Mouse (Mus musculus) retina, postnatal 7 days (tissue): ENCODE measurements around the gene Mapkapk5.
A peak's percentile ranks its signal among the peaks of the same experiment; 100 is the strongest.
"Not testable (repeated sequence)": the region's sequence is repeated elsewhere in the genome, so short reads cannot be mapped to it uniquely, and the experiment has no call there.

ENCODE experiments used
- DNase-seq: peaks from one replicate; pipeline ENCODE4 v3.0.0-alpha.2; 2012; ENCODE audit warnings: low read depth, low spot score

The Mapkapk5 gene

GRCm38 (mm10) chr5:121564468-121564895 is 18.8 kb upstream of the Mapkapk5 start:
- peak; percentile 66 for DNase-seq

GRCm38 (mm10) chr5:121562436-121562835 is 16.7 kb upstream of the Mapkapk5 start:
- DNase-seq = no peak

- DNase-seq = no peak
These were observed 3.5 kb upstream of the Mapkapk5 start for GRCm38 (mm10) chr5:121549196-121549595.

GRCm38 (mm10) chr5:121547084-121547483 is 1.4 kb upstream of the Mapkapk5 start:
- DNase-seq = no peak

GRCm38 (mm10) chr5:121546530-121546895 is 808 bp upstream of the Mapkapk5 start:
- no peak for DNase-seq

GRCm38 (mm10) chr5:121544910-121545792 is 554 bp downstream of the Mapkapk5 start, which contains the start of the genes Adam1a and Gm42878:
Adam1a (minus strand) TSS chr5:121545482.
Gm42878 (minus strand) TSS chr5:121545482.
- peak; percentile 38 for DNase-seq

- no peak for DNase-seq
These were observed 2.3 kb downstream of the Mapkapk5 start for GRCm38 (mm10) chr5:121543370-121543769.

- no peak for DNase-seq
These were observed 4.5 kb downstream of the Mapkapk5 start for GRCm38 (mm10) chr5:121541235-121541634.

- DNase-seq = no peak
These were observed 5.6 kb downstream of the Mapkapk5 start for GRCm38 (mm10) chr5:121540066-121540465.

- DNase-seq = no peak
These were observed 8.1 kb downstream of the Mapkapk5 start for GRCm38 (mm10) chr5:121537588-121537987.

- no peak for DNase-seq
These were observed 8.7 kb downstream of the Mapkapk5 start for GRCm38 (mm10) chr5:121536921-121537555.

- no peak for DNase-seq
These were observed 10.6 kb downstream of the Mapkapk5 start for GRCm38 (mm10) chr5:121535116-121535515.

- DNase-seq = no peak
These were observed 11.2 kb downstream of the Mapkapk5 start for GRCm38 (mm10) chr5:121534521-121534920.

GRCm38 (mm10) chr5:121526961-121527360 is 18.7 kb downstream of the Mapkapk5 start:
- DNase-seq = no peak

- no peak for DNase-seq
These were observed 19.2 kb downstream of the Mapkapk5 start for GRCm38 (mm10) chr5:121526526-121526925.

GRCm38 (mm10) chr5:121525774-121526450 is 19.8 kb downstream of the Mapkapk5 start:
- no peak for DNase-seq

- not testable (repeated sequence) for DNase-seq
These were observed 25.9 kb downstream of the Mapkapk5 start for GRCm38 (mm10) chr5:121519758-121520157.

GRCm38 (mm10) chr5:121518983-121519382 is 26.7 kb downstream of the Mapkapk5 start:
- no peak for DNase-seq

- no peak for DNase-seq
These were observed 35.7 kb downstream of the Mapkapk5 start for GRCm38 (mm10) chr5:121510009-121510408.

GRCm38 (mm10) chr5:121506846-121507245 is 38.9 kb downstream of the Mapkapk5 start:
- DNase-seq = no peak

GRCm38 (mm10) chr5:121503231-121503630 is 42.5 kb downstream of the Mapkapk5 start, which contains the start of gene Adam1b:
Adam1b (minus strand) TSS chr5:121503435.
- DNase-seq = no peak

- not testable (repeated sequence) for DNase-seq
These were observed 44.2 kb downstream of the Mapkapk5 start for GRCm38 (mm10) chr5:121501424-121501996.
